In genomic region chr1:51044810-51045209, GRCm38 (mm10) we compare ENCODE assay signal across 30 mouse cellular contexts.
DNase-seq lines count a peak whose midpoint lies in the region; ATAC-seq lines count a peak whose summit lies in the region.
"Had no signal": no experiment of that assay in that cellular context is flagged by ENCODE, and none has a peak within 500 bp of the region (broad histone marks: within the 10 kb centered on the region; RNA-seq: fewer than 3 reads in every experiment).

No protein-coding gene starts in this region.

- H3K9me3 ChIP-seq in forebrain, embryonic 13.5 days (replicated peaks): no peaks in the 10 kb centered on the region
- H3K9me3 ChIP-seq in forebrain, embryonic 11.5 days (ENCODE audit: control insufficient read depth, low read length): no peaks in the 10 kb centered on the region
- no peaks in the 10 kb centered on the region for H3K9me3 ChIP-seq in hindbrain, embryonic 15.5 days
- H3K9me3 ChIP-seq in hindbrain, embryonic 13.5 days: no peaks in the 10 kb centered on the region
- H3K9me3 ChIP-seq: embryonic facial prominence, embryonic 13.5 days; hindbrain, embryonic 12.5 days; kidney, embryonic 15.5 days; limb, embryonic 10.5 days; limb, embryonic 15.5 days had no signal

- no peaks in the 10 kb centered on the region for H3K27me3 ChIP-seq in forebrain, embryonic 13.5 days
- H3K27me3 ChIP-seq in forebrain, embryonic 11.5 days (ENCODE audit: control insufficient read depth, insufficient read depth, low read length): no peaks in the 10 kb centered on the region
- no peaks in the 10 kb centered on the region for H3K27me3 ChIP-seq in hindbrain, embryonic 15.5 days
- no peaks in the 10 kb centered on the region for H3K27me3 ChIP-seq in hindbrain, embryonic 13.5 days
- H3K27me3 ChIP-seq: CH12.LX; embryonic facial prominence, embryonic 13.5 days; hindbrain, embryonic 12.5 days; kidney, embryonic 15.5 days; limb, embryonic 15.5 days had no signal

- no peak overlapping the region for H3K4me3 ChIP-seq in forebrain, embryonic 13.5 days
- H3K4me3 ChIP-seq in forebrain, embryonic 11.5 days (ENCODE audit: low read depth, low read length): no peak overlapping the region
- H3K4me3 ChIP-seq in hindbrain, embryonic 15.5 days: no peak overlapping the region
- no peak overlapping the region for H3K4me3 ChIP-seq in hindbrain, embryonic 13.5 days
- H3K4me3 ChIP-seq: embryonic facial prominence, embryonic 13.5 days; hindbrain, embryonic 12.5 days; kidney, embryonic 15.5 days; limb, embryonic 10.5 days; limb, embryonic 15.5 days had no signal

- H3K9ac ChIP-seq in forebrain, embryonic 13.5 days: no peak overlapping the region
- H3K9ac ChIP-seq in forebrain, embryonic 11.5 days (ENCODE audit: low read length): no peak overlapping the region
- H3K9ac ChIP-seq in hindbrain, embryonic 15.5 days: no peak overlapping the region
- no peak overlapping the region for H3K9ac ChIP-seq in hindbrain, embryonic 13.5 days
- H3K9ac ChIP-seq: embryonic facial prominence, embryonic 13.5 days; hindbrain, embryonic 12.5 days; kidney, embryonic 15.5 days; limb, embryonic 15.5 days; liver, embryonic 14.5 days; lung, embryonic 14.5 days had no signal

- H3K4me2 ChIP-seq in forebrain, embryonic 13.5 days: no peak overlapping the region
- H3K4me2 ChIP-seq in forebrain, embryonic 11.5 days (ENCODE audit: low read depth, low read length, severe bottlenecking): no peak overlapping the region
- no peak overlapping the region for H3K4me2 ChIP-seq in hindbrain, embryonic 15.5 days
- H3K4me2 ChIP-seq in hindbrain, embryonic 13.5 days: no peak overlapping the region
- H3K4me2 ChIP-seq: embryonic facial prominence, embryonic 13.5 days; heart, embryonic 11.5 days; hindbrain, embryonic 12.5 days; kidney, embryonic 15.5 days; limb, embryonic 15.5 days; lung, embryonic 14.5 days had no signal

- DNase-seq in forebrain, embryonic 11.5 days (ENCODE audit: low spot score): no peak
- DNase-seq in right cerebral cortex, adult 18-20 months: peak; percentile 13
- DNase-seq in right cerebral cortex, postnatal 25 days: no peak
- DNase-seq in telencephalon, adult 2 months (ENCODE audit: low read depth, low spot score): peak; percentile 50
- no peak for DNase-seq in lung, postnatal 14 days
- DNase-seq: adrenal gland, adult 2 months; adrenal gland, postnatal 36 days; cerebellum, adult 11 months; cerebellum, adult 9-10 months; gastrocnemius, postnatal 36 days; heart, adult 18-20 months; heart, postnatal 36 days; kidney, adult 18-20 months; kidney, postnatal 25 days; lung, embryonic 14.5 days; spleen, adult 18-20 months; thymus, adult 18-20 months; thymus, postnatal 25 days had no signal

- H3K27ac ChIP-seq in forebrain, embryonic 13.5 days: 0 out of 2 replicates have a peak overlapping the region, but pooled peaks have one; percentile 6
- H3K27ac ChIP-seq in forebrain, embryonic 11.5 days (ENCODE audit: low read depth, low read length): no peak overlapping the region
- peak overlapping the region; percentile 42; the same call in 1 of the 2 replicates for H3K27ac ChIP-seq in hindbrain, embryonic 15.5 days (replicated peaks)
- no peak overlapping the region for H3K27ac ChIP-seq in hindbrain, embryonic 13.5 days
- H3K27ac ChIP-seq: embryonic facial prominence, embryonic 13.5 days; hindbrain, embryonic 12.5 days; kidney, embryonic 15.5 days; limb, embryonic 10.5 days; limb, embryonic 15.5 days; liver, embryonic 14.5 days had no signal

- WGBS in forebrain, embryonic 13.5 days: 80% methylated on average over 7 of the region's 7 CpGs
- WGBS in forebrain, embryonic 11.5 days: 92% methylated on average over 7 of the region's 7 CpGs
- 83% methylated on average over 7 of the region's 7 CpGs for WGBS in hindbrain, embryonic 15.5 days
- WGBS in hindbrain, embryonic 13.5 days: 75% methylated on average over 7 of the region's 7 CpGs

- no peaks in the 10 kb centered on the region for H3K36me3 ChIP-seq in forebrain, embryonic 13.5 days (ENCODE audit: poor library complexity, severe bottlenecking)
- no peaks in the 10 kb centered on the region for H3K36me3 ChIP-seq in forebrain, embryonic 11.5 days (ENCODE audit: control insufficient read depth, insufficient read depth, low read length)
- no peaks in the 10 kb centered on the region for H3K36me3 ChIP-seq in hindbrain, embryonic 15.5 days
- H3K36me3 ChIP-seq in hindbrain, embryonic 13.5 days: no peaks in the 10 kb centered on the region
- H3K36me3 ChIP-seq: embryonic facial prominence, embryonic 13.5 days; hindbrain, embryonic 12.5 days; kidney, embryonic 15.5 days; limb, embryonic 10.5 days; limb, embryonic 15.5 days had no signal

- no peaks in the 10 kb centered on the region for H3K4me1 ChIP-seq in forebrain, embryonic 13.5 days
- H3K4me1 ChIP-seq in forebrain, embryonic 11.5 days (replicated peaks; ENCODE audit: control insufficient read depth, insufficient read depth, low read length): no peaks in the 10 kb centered on the region
- H3K4me1 ChIP-seq in hindbrain, embryonic 15.5 days (replicated peaks): no peaks in the 10 kb centered on the region
- no peaks in the 10 kb centered on the region for H3K4me1 ChIP-seq in hindbrain, embryonic 13.5 days (replicated peaks)
- H3K4me1 ChIP-seq: embryonic facial prominence, embryonic 13.5 days; hindbrain, embryonic 12.5 days; kidney, embryonic 15.5 days; limb, embryonic 10.5 days; limb, embryonic 15.5 days had no signal

- no peak for ATAC-seq in forebrain, embryonic 13.5 days
- ATAC-seq in forebrain, embryonic 11.5 days (replicated peaks; ENCODE audit: low FRiP score): no peak
- ATAC-seq in hindbrain, embryonic 15.5 days (ENCODE audit: low FRiP score, low read depth): no peak
- no peak for ATAC-seq in hindbrain, embryonic 13.5 days (ENCODE audit: low FRiP score)
- ATAC-seq: activated CD4-positive, CD25-positive, alpha-beta regulatory T cell, adult 4 months had no signal

Comparison
In these comparisons a context has a peak if more than half of its experiments do, and no peak if none do; other contexts are left out.
1. H3K27ac ChIP-seq: peak in forebrain, embryonic 13.5 days (single experiment) and hindbrain, embryonic 15.5 days (single experiment); none in forebrain, embryonic 11.5 days (single experiment) and hindbrain, embryonic 13.5 days (single experiment).
2. DNase-seq: peak in right cerebral cortex, adult 18-20 months (single experiment) and telencephalon, adult 2 months (single experiment); none in forebrain, embryonic 11.5 days (single experiment), right cerebral cortex, postnatal 25 days (single experiment) and lung, postnatal 14 days (single experiment).